Mouse (Mus musculus): ENCODE results near the gene Tepsin. TPM values are rescaled to one million over a fixed set of nuclear protein-coding genes. Genes with fewer than 3 reads are reported as not detected.
A peak's percentile ranks its signal among the peaks of the same experiment; 100 is the strongest.

Gene Tepsin
- polyA plus RNA-seq, 1 experiment from 2014 or later = 18.7 TPM

- no peak overlapping the region for H3K9ac ChIP-seq (replicated peaks)
- WGBS = 78% methylated on average over 9 of the region's 9 CpGs
- no peaks in the 10 kb centered on the region for H3K36me3 ChIP-seq
- ATAC-seq (replicated peaks) = no peak
- H3K4me1 ChIP-seq = peaks cover 24% of the 10 kb centered on the region
- H3K9me3 ChIP-seq = no peaks in the 10 kb centered on the region
- H3K4me2 ChIP-seq (replicated peaks) = no peak overlapping the region
- no peak overlapping the region for H3K4me3 ChIP-seq
- no peak overlapping the region for H3K27ac ChIP-seq (replicated peaks)
- H3K27me3 ChIP-seq = no peaks in the 10 kb centered on the region
Measured at GRCm38 (mm10) chr11:120052274-120052673, 46.3 kb downstream of the Tepsin start.

GRCm38 (mm10) chr11:120051124-120051811, 47.3 kb downstream of the Tepsin start:
- Histone ChIP-seq H3K4me3 (no peak overlapping the region), H3K9me3 (no peaks in the 10 kb centered on the region), H3K4me2 (replicated peaks) (no peak overlapping the region), H3K27me3 (no peaks in the 10 kb centered on the region), H3K27ac (replicated peaks) (peak overlapping the region; percentile 16; the same call in 1 of the 2 replicates), H3K4me1 (peaks cover 28% of the 10 kb centered on the region), H3K9ac (replicated peaks) (no peak overlapping the region), H3K36me3 (no peaks in the 10 kb centered on the region)
- no peak for ATAC-seq (replicated peaks)
- WGBS = 42% methylated on average over 14 of the region's 14 CpGs

- Histone ChIP-seq H3K4me1 (peaks cover 50% of the 10 kb centered on the region), H3K9ac (replicated peaks) (no peak overlapping the region), H3K4me2 (replicated peaks) (no peak overlapping the region), H3K36me3 (no peaks in the 10 kb centered on the region), H3K27ac (replicated peaks) (no peak overlapping the region), H3K4me3 (no peak overlapping the region), H3K27me3 (no peaks in the 10 kb centered on the region), H3K9me3 (no peaks in the 10 kb centered on the region)
- no peak for ATAC-seq (replicated peaks)
- 88% methylated on average over 8 of the region's 8 CpGs for WGBS
Measured at GRCm38 (mm10) chr11:120049067-120049466, 49.5 kb downstream of the Tepsin start.

- H3K9me3 ChIP-seq = no peaks in the 10 kb centered on the region
- H3K36me3 ChIP-seq = no peaks in the 10 kb centered on the region
- peak overlapping the region; percentile 74 for H3K9ac ChIP-seq (replicated peaks)
- H3K4me3 ChIP-seq = peak overlapping the region; percentile 59
- H3K4me2 ChIP-seq (replicated peaks) = peak overlapping the region; percentile 92
- no peaks in the 10 kb centered on the region for H3K27me3 ChIP-seq
- H3K27ac ChIP-seq (replicated peaks) = peak overlapping the region; percentile 83; the same call in 1 of the 2 replicates
- H3K4me1 ChIP-seq = peaks cover 53% of the 10 kb centered on the region
- WGBS = under 1% methylated on average over 23 of the region's 23 CpGs
- peak; percentile 8; the same call in 1 of the 2 replicates for ATAC-seq (replicated peaks)
Measured at GRCm38 (mm10) chr11:120048252-120048556, 50.3 kb downstream of the Tepsin start.

GRCm38 (mm10) chr11:120047531-120048251, 50.8 kb downstream of the Tepsin start:
- H3K27ac ChIP-seq (replicated peaks) = peak overlapping the region; percentile 83
- peak overlapping the region; percentile 59 for H3K4me3 ChIP-seq
- peak overlapping the region; percentile 92 for H3K4me2 ChIP-seq (replicated peaks)
- H3K9me3 ChIP-seq = no peaks in the 10 kb centered on the region
- H3K27me3 ChIP-seq = no peaks in the 10 kb centered on the region
- WGBS = 7% methylated on average over 23 of the region's 23 CpGs
- peaks cover 53% of the 10 kb centered on the region for H3K4me1 ChIP-seq
- no peaks in the 10 kb centered on the region for H3K36me3 ChIP-seq
- peak overlapping the region; percentile 74 for H3K9ac ChIP-seq (replicated peaks)
- peak; percentile 36 for ATAC-seq (replicated peaks)

GRCm38 (mm10) chr11:120046553-120047191, 51.9 kb downstream of the Tepsin start, which contains the start of gene Aatk:
Aatk (minus strand) TSS chr11:120047167.
- H3K4me1 ChIP-seq = peaks cover 59% of the 10 kb centered on the region
- H3K36me3 ChIP-seq = no peaks in the 10 kb centered on the region
- WGBS = 0% methylated on average over 63 of the region's 63 CpGs
- H3K27me3 ChIP-seq = no peaks in the 10 kb centered on the region
- peak within 1 kb of the TSS; percentile 83 for H3K27ac ChIP-seq (replicated peaks)
- peak within 1 kb of the TSS; percentile 74 for H3K9ac ChIP-seq (replicated peaks)
- ATAC-seq (replicated peaks) = peak; percentile 18; the same call in 1 of the 2 replicates
- peak within 1 kb of the TSS; percentile 59 for H3K4me3 ChIP-seq
- peak within 1 kb of the TSS; percentile 92 for H3K4me2 ChIP-seq (replicated peaks)
- H3K9me3 ChIP-seq = no peaks in the 10 kb centered on the region

GRCm38 (mm10) chr11:120045839-120046552, 52.5 kb downstream of the Tepsin start:
- Histone ChIP-seq H3K36me3 (no peaks in the 10 kb centered on the region), H3K27me3 (no peaks in the 10 kb centered on the region), H3K4me1 (peaks cover 53% of the 10 kb centered on the region), H3K9me3 (no peaks in the 10 kb centered on the region), H3K4me3 (peak overlapping the region; percentile 59), H3K27ac (replicated peaks) (peak overlapping the region; percentile 83), H3K9ac (replicated peaks) (peak overlapping the region; percentile 74), H3K4me2 (replicated peaks) (peak overlapping the region; percentile 92)
- ATAC-seq (replicated peaks) = peak; percentile 23
- 33% methylated on average over 11 of the region's 11 CpGs for WGBS

- Histone ChIP-seq H3K27ac (replicated peaks) (peak overlapping the region; percentile 83), H3K27me3 (no peaks in the 10 kb centered on the region), H3K4me1 (peaks cover 57% of the 10 kb centered on the region), H3K9me3 (no peaks in the 10 kb centered on the region), H3K9ac (replicated peaks) (peak overlapping the region; percentile 74), H3K4me3 (peak overlapping the region; percentile 59), H3K4me2 (replicated peaks) (peak overlapping the region; percentile 92), H3K36me3 (no peaks in the 10 kb centered on the region)
- WGBS = 61% methylated on average over 4 of the region's 4 CpGs
- ATAC-seq (replicated peaks) = no peak
Measured at GRCm38 (mm10) chr11:120045341-120045740, 53.2 kb downstream of the Tepsin start.

- WGBS = 77% methylated on average over 7 of the region's 7 CpGs
- ATAC-seq (replicated peaks) = no peak
- Histone ChIP-seq H3K9ac (replicated peaks) (0 out of 2 replicates have a peak overlapping the region, but pooled peaks have one; percentile 7), H3K9me3 (no peaks in the 10 kb centered on the region), H3K27me3 (no peaks in the 10 kb centered on the region), H3K4me3 (no peak overlapping the region), H3K36me3 (no peaks in the 10 kb centered on the region), H3K4me1 (peaks cover 57% of the 10 kb centered on the region), H3K4me2 (replicated peaks) (no peak overlapping the region), H3K27ac (replicated peaks) (no peak overlapping the region)
Measured at GRCm38 (mm10) chr11:120042141-120042838, 56.2 kb downstream of the Tepsin start.

GRCm38 (mm10) chr11:120041191-120042123, 57.1 kb downstream of the Tepsin start:
- Histone ChIP-seq H3K4me3 (no peak overlapping the region), H3K27me3 (no peaks in the 10 kb centered on the region), H3K36me3 (no peaks in the 10 kb centered on the region), H3K4me2 (replicated peaks) (no peak overlapping the region), H3K9ac (replicated peaks) (0 out of 2 replicates have a peak overlapping the region, but pooled peaks have one; percentile 7), H3K27ac (replicated peaks) (no peak overlapping the region), H3K9me3 (no peaks in the 10 kb centered on the region), H3K4me1 (peaks cover 55% of the 10 kb centered on the region)
- 74% methylated on average over 13 of the region's 13 CpGs for WGBS
- ATAC-seq (replicated peaks) = no peak

Measured in forebrain, embryonic 15.5 days (tissue).